Mouse (Mus musculus) testis, postnatal 14 days (tissue): ENCODE results near the gene Frk.
"Not testable (repeated sequence)": the region's sequence is repeated elsewhere in the genome, so short reads cannot be mapped to it uniquely, and the experiment has no call there.

Experiments
- DNase-seq: peaks from one replicate; pipeline ENCODE4 v3.0.0; 2021; ENCODE audit warnings: low spot score

The Frk gene

DNA sequence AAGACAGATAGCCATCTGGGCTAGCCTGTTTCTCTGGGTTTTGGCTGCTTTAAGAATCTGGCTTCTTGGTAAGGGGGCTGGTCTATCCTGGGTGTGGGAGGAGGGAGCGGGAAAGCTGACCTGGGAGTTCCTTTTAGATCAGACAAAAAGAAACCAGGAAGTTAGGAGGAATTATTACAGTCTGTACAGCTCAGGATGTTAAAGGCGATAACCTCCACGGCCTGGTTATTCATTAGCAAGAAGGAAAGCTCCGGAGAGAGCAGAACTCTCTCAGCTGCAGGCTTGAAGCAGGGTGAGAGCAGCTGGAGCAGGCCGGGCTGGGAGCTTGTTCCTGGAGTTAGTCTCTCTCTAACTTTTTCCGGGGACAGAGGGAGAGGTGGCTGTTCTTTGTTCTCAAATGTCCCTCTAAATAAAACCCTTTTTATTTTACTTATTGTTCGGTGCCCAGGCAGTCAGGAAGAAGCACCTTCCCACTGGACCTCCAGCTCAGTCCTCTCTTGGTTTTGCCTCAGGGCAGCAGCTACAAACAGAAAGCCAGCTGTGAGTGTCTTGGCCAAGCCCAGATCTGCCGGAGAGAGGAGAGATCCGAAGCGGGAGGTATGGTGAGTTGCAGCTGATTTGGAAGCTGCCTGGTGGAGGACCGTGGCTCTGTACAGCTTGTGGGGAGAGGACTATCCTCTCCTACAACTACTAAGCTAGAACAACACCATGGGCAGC is at the start of gene Frk:
Gene Frk, plus strand, starts transcription at position 103 of the 717 bp plus-strand sequence.
- DNase-seq, result peak; percentile 11

DNA sequence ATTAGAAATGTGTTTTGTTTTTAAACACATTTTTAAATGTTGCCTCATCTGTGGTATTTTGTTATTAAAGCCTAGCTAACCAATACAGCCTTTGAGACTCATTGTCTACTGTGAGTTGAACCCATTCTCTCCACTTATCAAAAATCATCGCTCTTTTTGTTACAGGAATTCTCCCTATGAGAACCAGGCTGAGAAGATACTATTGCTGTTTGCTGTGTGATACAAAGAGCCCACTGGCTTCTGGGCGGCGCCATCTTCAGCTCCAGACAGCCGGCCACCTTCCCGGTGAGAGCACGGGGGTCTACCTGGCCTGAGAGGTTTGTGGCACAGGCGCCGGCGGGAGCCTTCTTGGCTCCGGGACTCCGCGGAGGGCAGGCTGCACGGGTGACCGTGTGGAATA is 49.0 kb upstream of the Frk start:
- DNase-seq, result not testable (repeated sequence)

DNA sequence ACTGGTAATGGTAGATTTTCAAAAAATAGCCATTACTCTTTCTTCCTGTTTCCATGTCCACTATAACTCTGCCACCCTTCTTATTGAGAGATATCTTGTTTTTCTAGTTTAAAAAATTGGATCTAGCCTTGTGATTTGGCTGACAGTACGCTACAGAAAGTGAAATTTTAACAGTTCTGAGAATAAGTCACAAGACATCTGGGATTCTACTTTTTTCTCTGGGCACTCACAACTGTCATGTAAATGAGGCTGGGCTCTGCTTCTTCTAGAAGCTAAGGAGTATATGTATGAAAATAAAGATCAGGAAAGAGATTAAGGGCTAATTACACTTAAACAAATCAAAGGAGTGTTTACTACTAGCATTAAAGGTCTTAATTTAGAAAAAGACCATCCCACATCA is 33.7 kb upstream of the Frk start:
- no peak for DNase-seq

DNA sequence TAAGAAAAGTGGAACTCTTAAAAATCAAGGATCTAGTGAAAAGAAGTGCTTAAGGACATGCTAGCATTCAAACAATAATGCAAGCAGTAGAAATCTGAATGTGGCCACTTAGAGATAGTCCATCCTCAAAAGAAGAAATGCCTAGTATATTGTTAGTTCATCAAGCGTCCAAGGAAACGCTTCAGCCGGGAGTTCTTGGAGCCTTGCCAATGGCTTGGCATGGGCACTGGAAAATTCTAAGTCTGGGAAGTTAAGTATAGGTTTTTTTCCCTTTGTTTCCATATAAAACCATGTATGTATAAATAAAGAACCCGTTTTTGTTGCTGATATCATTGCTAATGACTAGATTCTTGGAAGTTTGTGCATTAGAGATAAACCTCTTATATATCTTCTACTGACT is 21.7 kb upstream of the Frk start:
- no peak for DNase-seq

DNA sequence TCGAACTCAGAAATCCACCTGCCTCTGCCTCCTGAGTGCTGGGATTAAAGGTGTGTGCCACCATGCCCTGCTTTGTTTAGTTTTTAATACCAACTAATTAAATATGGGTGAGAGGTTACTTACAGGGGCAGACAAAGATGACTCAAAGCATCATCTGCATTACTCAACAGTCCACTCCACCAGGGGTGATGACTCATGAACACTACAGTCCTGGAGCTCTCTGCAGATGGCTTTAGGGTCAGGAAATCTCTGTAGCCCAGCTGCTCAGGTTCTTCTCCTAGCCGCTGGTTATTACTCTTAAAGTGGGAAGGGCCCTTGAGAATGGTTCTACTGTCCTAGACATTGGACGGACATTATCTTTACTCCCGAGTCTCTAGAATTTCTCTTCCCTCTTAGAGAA is 18.9 kb upstream of the Frk start:
- no peak for DNase-seq

DNA sequence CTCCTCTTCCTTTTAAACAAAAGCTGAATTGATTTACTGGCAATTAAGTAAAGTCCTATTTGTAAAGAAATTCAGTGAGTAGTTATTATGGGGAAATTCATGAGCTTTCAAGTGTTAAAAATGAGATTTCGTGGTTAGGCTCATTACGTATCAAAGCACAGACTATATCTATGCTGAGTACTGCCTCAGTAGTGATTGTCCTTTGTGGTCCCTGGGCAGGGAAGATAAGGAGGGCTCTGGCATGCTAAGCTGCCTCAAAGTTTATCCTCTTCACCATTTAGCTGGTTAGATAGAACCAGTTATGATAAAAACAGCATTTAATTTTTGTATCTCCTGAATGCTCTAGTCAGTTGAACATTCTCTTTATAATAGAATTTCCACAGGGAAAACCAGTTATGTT is 14.2 kb upstream of the Frk start:
- DNase-seq, result no peak

DNA sequence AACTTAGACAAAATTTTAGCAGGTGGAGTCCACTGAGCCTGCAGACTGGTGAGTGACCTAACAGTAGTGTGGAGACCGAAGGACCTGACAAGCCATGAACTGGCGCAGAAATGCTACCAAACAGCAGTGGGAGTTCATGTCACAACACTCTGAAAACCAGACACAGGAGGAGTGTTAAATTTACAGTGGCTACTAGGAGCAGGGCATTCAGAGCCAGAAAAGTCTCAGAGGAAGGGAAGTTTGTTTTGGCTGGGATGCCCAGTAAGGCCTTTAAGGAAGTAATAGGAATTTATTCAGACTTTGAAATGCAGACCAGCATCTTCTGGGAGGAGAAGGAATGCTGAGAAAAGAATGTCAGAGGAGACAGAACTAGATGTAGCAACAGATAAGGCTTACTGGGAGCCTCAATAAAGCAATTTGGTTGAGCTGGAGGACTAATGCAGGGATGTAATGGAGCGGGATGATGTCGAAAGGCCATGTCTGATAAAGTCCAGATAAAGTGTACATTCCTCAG is 3.2 kb upstream of the Frk start:
- no peak for DNase-seq

DNA sequence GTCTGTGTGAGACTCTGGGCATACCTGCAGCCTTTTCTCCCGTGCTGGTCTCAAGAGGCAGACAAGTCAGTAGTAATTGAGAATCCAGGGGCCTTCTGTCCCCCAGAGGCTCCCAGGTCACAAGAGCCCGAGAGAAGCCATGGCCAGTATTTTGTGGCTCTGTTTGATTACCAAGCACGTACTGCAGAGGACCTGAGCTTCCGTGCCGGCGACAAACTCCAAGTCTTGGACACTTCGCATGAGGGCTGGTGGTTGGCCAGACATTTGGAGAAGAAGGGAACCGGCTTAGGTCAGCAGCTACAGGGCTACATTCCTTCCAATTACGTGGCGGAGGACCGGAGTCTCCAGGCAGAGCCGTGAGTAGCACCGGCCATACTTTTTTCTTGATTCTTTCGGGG is 814 bp downstream of the Frk start:
- no peak for DNase-seq

DNA sequence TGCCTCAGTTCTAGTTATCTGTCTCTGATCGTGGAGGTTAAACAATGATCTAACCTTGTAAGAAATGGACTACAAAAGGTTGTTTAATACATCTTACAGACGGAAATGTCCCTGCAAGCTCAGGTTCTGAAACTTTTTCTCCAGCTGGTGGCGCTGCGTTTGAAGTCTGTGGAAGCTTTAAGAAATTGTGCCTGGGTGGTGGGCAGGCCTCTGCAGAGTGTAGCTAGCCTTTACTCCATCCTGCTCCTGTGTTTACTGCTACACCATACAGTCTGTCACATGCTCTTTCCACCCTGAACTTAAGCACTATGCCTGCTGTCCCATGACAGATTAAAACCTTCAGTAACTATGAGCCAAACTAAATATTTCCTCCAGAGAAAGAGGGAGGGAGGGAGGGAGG is 1.9 kb downstream of the Frk start:
- no peak for DNase-seq

DNA sequence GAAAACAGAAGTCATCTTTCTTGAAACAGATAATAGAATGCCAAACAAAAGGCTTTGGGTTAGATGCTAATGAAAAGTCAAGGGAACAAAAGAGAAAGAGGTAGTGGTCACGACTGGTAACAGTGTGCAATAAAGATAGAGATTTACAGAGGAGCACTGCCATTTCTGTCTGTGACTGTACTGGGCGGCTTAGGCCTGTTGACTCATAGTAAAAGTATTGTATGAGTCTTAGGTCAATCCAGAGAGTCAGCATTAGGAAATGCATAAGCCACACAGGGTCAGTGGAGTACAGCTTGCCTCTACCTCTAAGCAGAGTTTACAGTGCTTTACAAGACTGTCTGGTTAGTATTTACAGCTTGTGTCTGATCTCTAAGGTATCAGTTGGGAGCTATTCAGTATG is 24.6 kb downstream of the Frk start:
- DNase-seq, result no peak

DNA sequence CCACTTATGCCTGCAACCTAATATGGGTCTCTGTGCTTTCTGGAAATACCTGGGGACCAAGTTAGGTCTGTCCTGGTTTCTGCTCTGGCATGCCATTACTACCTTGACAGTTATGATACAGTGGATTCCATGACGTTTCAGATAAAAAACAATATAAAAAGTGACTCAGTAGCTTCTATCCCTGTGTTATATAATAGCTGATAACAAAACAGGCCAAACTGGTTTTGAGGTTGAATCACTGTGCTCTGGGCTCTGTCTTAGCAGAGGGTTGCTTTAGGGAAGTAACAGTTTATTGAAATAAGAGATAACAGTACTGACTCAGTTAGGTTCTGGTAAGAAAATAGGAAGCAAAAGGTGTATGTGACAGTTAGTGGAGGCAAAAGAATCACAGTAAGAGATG is 25.4 kb downstream of the Frk start:
- DNase-seq, result no peak

DNA sequence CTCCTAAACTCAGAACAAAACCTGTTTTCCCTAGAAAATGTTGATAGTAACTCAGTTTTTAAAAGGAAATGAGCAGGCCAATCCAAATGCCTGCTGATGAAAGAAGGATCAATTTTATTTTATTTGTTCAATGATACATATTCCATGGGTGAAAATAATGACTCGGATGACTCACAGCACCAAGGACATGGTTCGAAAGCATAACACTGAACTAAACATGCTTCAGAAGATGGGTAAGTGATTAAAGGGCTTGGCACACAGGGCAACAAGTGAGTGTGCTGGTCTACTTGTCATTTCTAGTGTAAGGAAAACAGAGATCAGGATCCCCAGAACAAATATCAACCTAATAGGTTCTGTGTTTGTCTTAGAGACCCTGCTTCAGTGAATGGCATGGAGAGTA is 26.1 kb downstream of the Frk start:
- DNase-seq, result no peak

DNA sequence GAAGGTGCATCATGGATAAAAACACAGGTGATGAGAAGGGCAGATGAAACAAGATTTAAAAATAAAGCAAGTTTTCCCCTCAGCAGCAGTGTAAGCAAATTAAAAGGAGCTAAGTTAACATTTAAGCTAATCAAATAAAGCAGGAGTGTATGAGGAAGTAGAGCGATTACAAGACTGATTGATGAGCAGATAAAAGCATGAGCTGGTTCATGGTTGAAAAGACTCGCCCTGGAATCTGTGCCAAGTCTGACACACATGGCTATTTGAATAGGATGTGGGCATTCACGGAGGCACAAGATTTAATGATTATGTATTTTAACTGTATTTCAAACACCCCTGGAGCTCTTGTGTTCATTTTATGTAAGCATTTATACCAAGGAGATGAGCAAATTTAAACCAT is 28.0 kb downstream of the Frk start:
- no peak for DNase-seq

DNA sequence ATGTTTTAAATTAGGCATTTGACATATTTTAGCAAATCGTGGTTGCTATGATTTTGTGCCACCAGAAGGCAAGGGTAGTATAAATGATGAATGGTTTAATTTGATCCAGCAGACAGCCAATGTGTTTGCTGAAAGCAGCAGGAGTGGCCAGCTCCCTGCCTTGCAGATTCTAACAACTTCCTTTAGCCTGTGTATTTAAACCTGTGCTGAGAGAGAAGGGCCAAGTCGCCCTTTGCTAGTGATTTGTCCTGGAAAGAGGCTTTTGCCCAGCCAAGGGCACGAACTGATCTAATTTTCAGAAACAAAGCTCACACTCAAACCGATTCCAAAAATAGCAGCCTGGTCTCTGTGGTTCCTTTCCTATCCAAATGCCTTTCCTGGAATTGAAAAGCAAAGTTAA is 29.4 kb downstream of the Frk start:
- DNase-seq, result no peak

DNA sequence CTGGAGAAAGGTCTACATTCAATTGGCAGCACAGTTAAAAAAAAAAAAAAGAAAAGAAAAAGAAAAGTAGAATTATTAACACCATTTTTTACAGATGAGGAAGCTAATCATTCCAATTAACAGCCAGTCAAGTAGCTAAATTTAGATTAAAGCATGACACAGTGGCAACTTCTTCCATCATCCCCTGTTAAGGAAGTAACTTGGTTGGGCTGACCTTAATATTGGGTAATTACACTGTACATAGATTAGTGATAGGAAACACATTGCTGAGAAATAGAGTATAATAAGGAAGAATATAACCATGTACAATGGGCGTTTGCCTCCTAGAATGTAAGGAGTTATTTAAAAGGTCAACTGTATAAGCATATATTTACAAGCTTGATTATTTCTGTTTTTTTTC is 42.4 kb downstream of the Frk start:
- no peak for DNase-seq

DNA sequence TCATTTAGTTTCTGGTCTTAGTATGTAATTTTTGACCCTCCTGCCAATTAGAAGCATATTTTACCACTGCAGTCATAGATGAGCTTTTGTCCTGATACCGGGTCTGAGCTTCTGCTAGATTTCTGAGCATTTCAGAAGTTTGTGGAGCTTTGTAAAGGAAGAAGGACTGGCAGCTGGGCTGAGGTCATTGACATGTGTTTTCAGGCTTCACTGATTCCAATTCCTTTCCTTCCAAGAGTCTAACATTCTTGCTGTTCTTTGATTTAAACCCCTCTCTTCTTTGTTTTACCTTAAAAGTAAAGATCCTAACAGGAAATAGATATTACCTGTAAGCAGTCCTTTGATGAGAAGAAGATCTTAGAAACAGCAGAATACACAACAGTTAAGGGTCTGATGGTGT is 48.6 kb downstream of the Frk start:
- DNase-seq, result no peak

DNA sequence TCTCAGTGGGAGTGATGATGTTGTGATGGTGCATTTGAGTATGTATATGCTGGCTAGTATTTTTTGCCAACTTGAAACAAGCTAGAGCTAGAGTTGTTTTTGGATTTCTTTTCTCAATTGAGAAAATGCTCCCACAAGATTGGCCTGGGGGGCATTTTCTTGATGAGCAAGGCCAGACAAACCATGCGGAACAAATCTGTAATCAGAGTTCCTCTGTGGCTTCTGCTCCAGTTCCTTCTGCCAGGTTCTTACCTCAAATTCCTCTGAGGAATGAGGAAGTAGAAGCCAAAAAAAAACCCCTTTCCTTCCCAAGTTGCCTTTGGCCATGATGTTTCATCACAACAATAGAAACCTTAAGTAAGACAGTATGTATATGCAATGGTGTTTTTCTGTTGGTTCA is 49.3 kb downstream of the Frk start:
- DNase-seq, result no peak

DNA sequence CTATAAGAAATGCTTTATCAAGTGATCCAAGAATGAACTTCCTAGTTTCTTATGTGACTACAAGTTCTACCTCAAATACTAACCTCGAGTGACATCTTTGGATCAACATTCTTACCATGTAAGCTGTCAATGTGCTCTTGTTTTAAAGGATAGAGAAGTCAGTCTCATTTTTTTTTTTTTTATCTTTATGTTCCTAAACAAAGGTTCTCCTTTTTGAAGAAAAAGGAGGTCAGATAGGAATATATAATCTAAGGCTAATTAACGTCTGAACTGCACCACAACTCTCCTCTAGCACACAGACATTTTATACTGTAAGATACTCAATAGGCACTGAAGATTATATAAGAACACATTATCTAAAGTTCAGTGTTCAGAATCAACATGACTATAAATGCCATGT is 57.5 kb downstream of the Frk start:
- no peak for DNase-seq

DNA sequence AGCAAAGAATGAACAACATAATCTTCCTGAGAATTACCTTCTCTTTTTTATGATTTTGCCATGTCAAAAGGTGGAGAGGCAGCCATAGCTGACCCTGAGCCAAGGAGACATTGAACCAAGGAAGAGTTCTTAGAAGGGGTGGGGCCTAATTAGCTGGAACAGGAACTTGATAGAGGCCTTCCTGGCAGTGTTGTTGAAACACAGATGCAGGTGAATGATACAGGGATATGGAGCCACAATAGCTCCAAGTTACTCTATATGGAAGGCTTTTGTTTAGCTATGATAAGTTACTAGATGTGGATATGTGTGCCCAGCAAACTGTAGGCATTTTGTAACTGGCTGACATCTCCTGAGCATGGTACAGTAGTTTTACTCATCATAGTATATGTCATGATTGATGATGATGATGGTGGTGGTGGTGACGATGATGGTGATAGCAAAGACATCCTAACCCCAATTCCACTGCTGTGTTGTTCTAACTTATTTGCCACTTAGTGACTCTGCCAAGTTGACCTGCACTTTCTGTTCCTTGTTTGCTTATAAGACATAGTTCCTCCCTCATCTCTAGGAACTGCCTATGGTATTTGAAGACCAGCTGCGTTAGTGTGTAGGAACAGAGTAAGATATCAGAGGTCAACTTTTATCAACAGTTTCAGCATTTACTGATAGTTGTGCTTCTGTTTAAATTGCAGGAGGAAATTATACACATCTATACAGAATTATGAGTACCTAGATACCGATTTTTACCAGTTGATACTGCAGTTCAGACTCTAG is 58.7 kb downstream of the Frk start:
- no peak for DNase-seq

DNA sequence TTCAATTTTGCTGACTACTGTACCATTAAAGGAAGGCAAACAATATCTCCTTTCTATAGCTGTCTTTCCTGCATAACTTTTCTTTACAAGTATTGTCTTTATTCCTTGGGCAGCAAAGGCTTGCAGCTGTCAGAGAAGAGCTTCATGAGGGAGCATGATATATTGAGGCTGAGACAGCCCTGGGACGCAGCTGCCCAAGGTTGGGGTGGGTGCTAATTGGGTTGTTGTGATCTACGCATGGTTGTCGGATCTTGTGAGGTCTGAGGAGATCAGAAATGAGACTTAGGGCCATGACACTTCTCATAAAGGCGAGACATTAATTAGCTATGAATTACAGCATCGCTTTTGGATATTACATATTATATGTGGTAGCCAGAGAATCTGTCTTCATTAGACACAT is 67.4 kb downstream of the Frk start:
- no peak for DNase-seq

DNA sequence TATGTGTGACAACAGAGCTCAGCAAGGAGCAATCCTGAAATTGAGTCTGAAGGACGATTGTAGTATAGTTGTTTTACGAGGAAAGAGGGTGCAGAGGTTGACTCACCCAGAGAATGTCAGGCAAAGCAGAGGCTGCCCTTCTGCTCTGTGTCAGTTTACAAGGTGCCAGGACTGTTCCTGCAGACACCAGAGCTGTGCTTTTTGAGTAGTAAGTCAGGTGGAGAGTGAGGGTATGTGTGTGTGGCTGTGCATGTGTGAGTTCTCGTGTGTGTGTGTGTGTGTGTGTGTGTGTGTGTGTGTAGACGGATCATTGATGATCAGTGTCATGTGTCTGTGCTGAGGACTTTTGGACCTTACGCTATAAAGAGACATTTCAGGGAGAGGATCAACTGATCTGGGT is 68.4 kb downstream of the Frk start:
- DNase-seq, result no peak

DNA sequence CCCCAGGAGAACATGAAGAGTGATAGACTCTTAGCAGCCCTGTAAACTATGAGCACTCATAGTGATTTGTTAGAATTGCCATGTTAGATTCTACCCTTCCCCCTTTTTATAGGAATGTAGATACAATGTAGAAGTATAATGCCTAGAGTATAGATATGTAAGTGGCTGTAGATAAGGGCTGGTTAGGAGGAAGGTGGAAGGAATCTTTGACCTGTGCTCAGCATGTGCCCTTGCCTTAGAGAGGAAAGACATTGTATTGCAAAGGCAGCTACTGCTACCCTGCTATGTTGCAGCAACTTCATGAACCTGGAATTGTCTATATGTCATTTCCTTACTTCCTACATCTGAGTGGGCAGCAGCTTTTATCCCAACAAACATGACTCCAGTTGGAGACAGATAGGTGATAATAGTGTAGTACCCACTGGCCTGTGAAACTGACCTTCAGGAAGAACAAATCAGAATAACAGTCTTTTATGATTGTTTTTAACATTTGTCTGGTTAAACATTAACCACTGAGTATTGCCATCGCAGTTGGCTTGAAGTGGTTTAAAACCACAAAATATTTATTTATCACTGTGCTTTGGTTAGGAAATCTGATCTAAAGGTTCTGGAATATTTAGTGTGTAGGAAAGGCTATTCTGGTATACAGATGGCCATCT is 80.4 kb downstream of the Frk start:
- DNase-seq, result no peak

DNA sequence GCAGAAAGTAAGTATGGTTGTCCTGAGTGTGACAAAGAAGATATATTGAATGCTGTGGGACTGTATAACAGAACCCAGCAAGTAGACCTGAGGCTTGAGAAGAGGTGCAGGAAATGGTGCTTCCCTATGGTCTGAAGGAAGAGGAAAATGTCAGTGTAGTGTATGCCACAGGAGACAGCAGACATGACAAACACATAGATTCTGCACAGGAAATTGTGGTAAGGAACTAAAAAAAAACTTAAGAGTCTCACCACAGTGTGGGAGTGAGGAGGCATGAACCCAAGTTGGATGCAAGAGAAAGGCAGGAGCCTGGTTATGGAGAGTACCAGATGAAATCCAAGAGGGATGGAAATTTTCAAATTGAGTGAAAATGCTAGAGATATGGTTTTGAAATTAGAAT is 132.3 kb downstream of the Frk start:
- no peak for DNase-seq
